Mouse (Mus musculus) CH12.LX (cell line): ENCODE measurements around the gene Upf3b. TPM values are rescaled to one million over a fixed set of nuclear protein-coding genes. Genes with fewer than 3 reads are reported as not detected.
"Not testable (repeated sequence)": the region's sequence is repeated elsewhere in the genome, so short reads cannot be mapped to it uniquely, and the experiment has no call there.

ENCODE experiments used
- DNase-seq: peaks from one replicate; pipeline ENCODE4 v3.0.0-alpha.2; 2013; ENCODE audit errors: extremely low read depth
- H3K27ac ChIP-seq: 2 replicates; pipeline ENCODE4 v1.5.1; 2012; ENCODE audit warnings: low read depth, mild to moderate bottlenecking, control low read depth, moderate library complexity; ENCODE audit not compliant: insufficient read depth
- H3K27me3 ChIP-seq: replicated peaks from 2 replicates; pipeline ENCODE3; 2012; ENCODE audit warnings: inconsistent platforms
- H3K36me3 ChIP-seq, 2 experiments: replicated peaks in 1 of 2; 2 replicates each; pipeline versions ENCODE3 to v1.6.1; 2012; ENCODE audit warnings: inconsistent platforms in 1 of 2, low read length in 1 of 2, mild to moderate bottlenecking in 1 of 2, mixed read lengths in 1 of 2, moderate library complexity in 1 of 2; ENCODE audit not compliant: control insufficient read depth in 1 of 2, insufficient read depth in 1 of 2
- H3K4me1 ChIP-seq, 2 experiments: 2 replicates each; pipeline ENCODE4 v1.6.1; 2012; ENCODE audit warnings: inconsistent platforms in 1 of 2, moderate library complexity in 1 of 2; ENCODE audit not compliant: insufficient read depth in 2 of 2, control insufficient read depth in 1 of 2
- H3K4me2 ChIP-seq: 2 replicates; pipeline ENCODE4 v1.6.1; 2012; ENCODE audit warnings: low read depth, mild to moderate bottlenecking, control low read depth; ENCODE audit not compliant: poor library complexity, insufficient read depth, severe bottlenecking
- H3K4me3 ChIP-seq, 3 experiments: fragments of 150-350 bp in 1 of 3; sonication (generic) in 1 of 3; replicated peaks in 1 of 3; 2 replicates each; pipeline versions ENCODE3 to v1.5.1; 2011 to 2012; ENCODE audit warnings: low read depth in 2 of 3, low read length in 2 of 3, mild to moderate bottlenecking in 2 of 3, moderate library complexity in 2 of 3, control low read depth in 1 of 3, improper control_type of control experiment in 1 of 3, inconsistent platforms in 1 of 3, mixed read lengths in 1 of 3; ENCODE audit not compliant: poor library complexity in 1 of 3
- H3K79me2 ChIP-seq: replicated peaks from 2 replicates; pipeline ENCODE4 v1.6.1; 2012; ENCODE audit warnings: mild to moderate bottlenecking, moderate library complexity; ENCODE audit not compliant: control insufficient read depth, poor library complexity, insufficient read depth, severe bottlenecking; ENCODE audit errors: extremely low read depth
- H3K9ac ChIP-seq: 2 replicates; pipeline ENCODE4 v1.6.1; 2012; ENCODE audit warnings: low read depth, mild to moderate bottlenecking, control low read depth, moderate library complexity; ENCODE audit not compliant: insufficient read depth
- H3K9me3 ChIP-seq: replicated peaks from 2 replicates; pipeline ENCODE3; 2012; ENCODE audit warnings: low read length, inconsistent platforms, mixed read lengths
- CHD1 ChIP-seq: IDR thresholded peaks from 2 replicates; pipeline ENCODE4 v1.6.1; 2012; ENCODE audit warnings: low read depth, low read length, improper control_type of control experiment, inconsistent platforms
- CHD2 ChIP-seq: IDR thresholded peaks from 2 replicates; pipeline ENCODE4 v1.6.1; 2011; ENCODE audit warnings: low read length, improper control_type of control experiment
- CTCF ChIP-seq, 2 experiments: IDR thresholded peaks in 1 of 2; conservative IDR thresholded peaks in 1 of 2; 2 replicates each; pipeline ENCODE4 v1.5.1; 2011 to 2012; ENCODE audit warnings: low read depth in 2 of 2, low read length in 2 of 2, improper control_type of control experiment in 1 of 2, inconsistent platforms in 1 of 2, mild to moderate bottlenecking in 1 of 2, moderate library complexity in 1 of 2
- ELF1 ChIP-seq: IDR thresholded peaks from 2 replicates; pipeline ENCODE4 v1.6.1; 2014; ENCODE audit warnings: low read depth, mild to moderate bottlenecking, inconsistent platforms, low read length, improper control_type of control experiment
- GABPA ChIP-seq: IDR thresholded peaks from 2 replicates; pipeline ENCODE4 v1.6.1; 2012; ENCODE audit warnings: low read depth, low read length, improper control_type of control experiment, inconsistent platforms; ENCODE audit not compliant: insufficient replicate concordance
- HCFC1 ChIP-seq: IDR thresholded peaks from 2 replicates; pipeline ENCODE4 v1.6.1; 2012; ENCODE audit warnings: low read depth, mild to moderate bottlenecking, inconsistent platforms, low read length, improper control_type of control experiment
- IRF4 ChIP-seq: IDR thresholded peaks from 2 replicates; pipeline ENCODE4 v1.6.1; 2014; ENCODE audit warnings: low read depth, mild to moderate bottlenecking, inconsistent platforms, low read length, improper control_type of control experiment
- JUND ChIP-seq: conservative IDR thresholded peaks from 2 replicates; pipeline ENCODE4 v1.6.1; 2011; ENCODE audit warnings: low read depth, low read length, improper control_type of control experiment
- KAT2A ChIP-seq: IDR thresholded peaks from 2 replicates; pipeline ENCODE4 v1.6.1; 2012; ENCODE audit warnings: low read length, improper control_type of control experiment, inconsistent platforms; ENCODE audit not compliant: insufficient replicate concordance
- MEF2A ChIP-seq: IDR thresholded peaks from 2 replicates; pipeline ENCODE4 v1.6.1; 2014; ENCODE audit warnings: low read depth, mild to moderate bottlenecking, inconsistent platforms, low read length, improper control_type of control experiment, borderline replicate concordance
- MYC ChIP-seq: IDR thresholded peaks from 2 replicates; pipeline ENCODE4 v1.6.1; 2011; ENCODE audit warnings: low read depth, mild to moderate bottlenecking, improper control_type of control experiment, low read length
- NELFE ChIP-seq: IDR thresholded peaks from 2 replicates; pipeline ENCODE4 v1.6.1; 2011; ENCODE audit warnings: low read depth, low read length, improper control_type of control experiment
- NRF1 ChIP-seq: IDR thresholded peaks from 2 replicates; pipeline ENCODE4 v1.6.1; 2014; ENCODE audit warnings: low read depth, mild to moderate bottlenecking, inconsistent platforms, low read length, improper control_type of control experiment, moderate library complexity
- PAX5 ChIP-seq: IDR thresholded peaks from 2 replicates; pipeline ENCODE4 v1.6.1; 2012; ENCODE audit warnings: low read length, inconsistent platforms, mixed read lengths
- POLR2A ChIP-seq: IDR thresholded peaks from 2 replicates; pipeline ENCODE4 v1.6.1; 2011; ENCODE audit warnings: low read depth, mild to moderate bottlenecking, improper control_type of control experiment, low read length
- POLR2AphosphoS2 ChIP-seq: IDR thresholded peaks from 2 replicates; pipeline ENCODE4 v1.6.1; 2011; ENCODE audit warnings: low read depth, low read length, improper control_type of control experiment
- RAD21 ChIP-seq: IDR thresholded peaks from 2 replicates; pipeline ENCODE4 v1.6.1; 2011; ENCODE audit warnings: low read depth, mild to moderate bottlenecking, low read length, improper control_type of control experiment, moderate library complexity
- RCOR1 ChIP-seq: conservative IDR thresholded peaks from 2 replicates; pipeline ENCODE4 v1.6.1; 2012; ENCODE audit warnings: low read depth, mild to moderate bottlenecking, inconsistent platforms, low read length, improper control_type of control experiment
- SIN3A ChIP-seq: IDR thresholded peaks from 2 replicates; pipeline ENCODE4 v1.6.1; 2012; ENCODE audit warnings: low read length, improper control_type of control experiment, inconsistent platforms
- TBP ChIP-seq: conservative IDR thresholded peaks from 2 replicates; pipeline ENCODE4 v1.6.1; 2011; ENCODE audit warnings: low read depth, low read length, improper control_type of control experiment
- ZC3H11A ChIP-seq: IDR thresholded peaks from 2 replicates; pipeline ENCODE4 v1.6.1; 2012; ENCODE audit warnings: low read depth, mild to moderate bottlenecking, inconsistent platforms, low read length, improper control_type of control experiment
- ZMIZ1 ChIP-seq: IDR thresholded peaks from 2 replicates; pipeline ENCODE4 v1.6.1; 2012; ENCODE audit warnings: low read depth, mild to moderate bottlenecking, inconsistent platforms, low read length, improper control_type of control experiment
- ZNF384 ChIP-seq: IDR thresholded peaks from 2 replicates; pipeline ENCODE4 v1.6.1; 2012; ENCODE audit warnings: low read depth, low read length, improper control_type of control experiment, inconsistent platforms
- dilution Hi-C: fragments of 300-500 bp; cut with MboI; formaldehyde crosslinking; loops from 2 replicates; pipeline ENCODE4 v1.14.3; 2020; ENCODE audit warnings: low sequenced_read_pairs; ENCODE audit not compliant: extremely low pct_unique_long_range_greater_than_20kb, extremely low pct_ligation_motif_present
- in situ Hi-C: fragments of 300-500 bp; cut with MboI; formaldehyde crosslinking; loops from 3 replicates; pipeline ENCODE4 v1.14.3; 2019; ENCODE audit warnings: low sequenced_read_pairs, low pct_ligation_motif_present, low pct_unique_long_range_greater_than_20kb, mixed read lengths
- polyA plus RNA-seq: library from polyadenylated mRNA; unstranded; fragments of >175 nt; gene quantifications from 2 replicates; pipeline ENCODE4 v1.2.1, GENCODE M21; 2012; ENCODE audit warnings: low read depth; ENCODE audit not compliant: insufficient read length
- total RNA-seq, 2 experiments: library from RNA; depleted of rRNA; stranded (reverse); fragments of 300-350 nt in 1 of 2; fragments of >200 nt in 1 of 2; gene quantifications; 2 replicates each; pipeline ENCODE4 v1.2.3; 2012 to 2014

Gene Upf3b
- total and polyA plus RNA-seq, 3 experiments = 13.4 to 57.7 (median 14.2) TPM

- peaks cover 23% of the 10 kb centered on the region for H3K79me2 ChIP-seq
- H3K27ac ChIP-seq = no peak overlapping the region
- H3K4me2 ChIP-seq = no peak overlapping the region
- DNase-seq = no peak
- peak; percentile 95 for TF ChIP-seq POLR2AphosphoS2
- TF ChIP-seq MEF2A = no peak
- peak; percentile 13; the same call in 1 of the 2 replicates for TF ChIP-seq ZNF384
- TF ChIP-seq POLR2A = peak; percentile 30; the same call in 1 of the 2 replicates
- peak; percentile 24 for TF ChIP-seq CHD2
- TF ChIP-seq, all 38 proteins: peak for 4
- dilution Hi-C loops (no loop called here), in situ Hi-C loops (no loop called here)
- H3K36me3 ChIP-seq = peaks cover 17 to 25% of the 10 kb centered on the region in 2 experiments
- H3K9me3 ChIP-seq = no peaks in the 10 kb centered on the region
- H3K4me3 ChIP-seq = no peak overlapping the region
- H3K4me1 ChIP-seq = peaks cover 0 to 11% of the 10 kb centered on the region in 2 experiments; a peak in 2 of 4 replicates
- no peak overlapping the region for H3K9ac ChIP-seq
- H3K27me3 ChIP-seq = no peaks in the 10 kb centered on the region
These were observed 28.9 kb downstream of the Upf3b start for GRCm38 (mm10) chrX:37081194-37081593.

- in situ Hi-C loops, H3K4me2 ChIP-seq, H3K27me3 ChIP-seq, H3K9me3 ChIP-seq, H3K4me3 ChIP-seq, H3K9ac ChIP-seq, dilution Hi-C loops, H3K4me1 ChIP-seq, DNase-seq, H3K27ac ChIP-seq: not testable (repeated sequence)
- Histone ChIP-seq H3K36me3 (peaks cover 17 to 25% of the 10 kb centered on the region in 2 experiments), H3K79me2 (peaks cover 23% of the 10 kb centered on the region)
- peak; percentile 81 for TF ChIP-seq TBP
These were observed 29.8 kb downstream of the Upf3b start for GRCm38 (mm10) chrX:37080345-37080744.

GRCm38 (mm10) chrX:37076651-37077050 lies 33.5 kb downstream of the Upf3b start:
- no peaks in the 10 kb centered on the region; the same call in 1 of the 2 replicates for H3K79me2 ChIP-seq
- no peak for TF ChIP-seq KAT2A
- TF ChIP-seq NRF1 = no peak
- no peak for TF ChIP-seq JUND
- TF ChIP-seq POLR2AphosphoS2 = no peak
- no peak for TF ChIP-seq MYC
- TF ChIP-seq CHD1 = no peak
- no peak for TF ChIP-seq RCOR1
- no peak for TF ChIP-seq RAD21
- no peak for TF ChIP-seq GABPA
- no peak for TF ChIP-seq SIN3A
- no peak for TF ChIP-seq POLR2A
- TF ChIP-seq NELFE = no peak
- TF ChIP-seq ZMIZ1 = no peak
- TF ChIP-seq HCFC1 = no peak
- no peak for TF ChIP-seq TBP
- no peak for TF ChIP-seq CTCF (conservative IDR thresholded peaks at IDR 0.05 in 1 of 2, IDR thresholded peaks at IDR 0.05 in 1 of 2; ENCODE audit: low read depth in 2 of 2, low read length in 2 of 2)
- no peak for TF ChIP-seq ZC3H11A
- TF ChIP-seq ELF1 = no peak
- TF ChIP-seq PAX5 = no peak
- TF ChIP-seq IRF4 = no peak
- peaks cover 0 to 7% of the 10 kb centered on the region in 2 experiments; a peak in 2 of 4 replicates for H3K4me1 ChIP-seq
- peaks cover 3 to 9% of the 10 kb centered on the region in 2 experiments for H3K36me3 ChIP-seq
- H3K27ac ChIP-seq = no peak overlapping the region
- no peaks in the 10 kb centered on the region for H3K9me3 ChIP-seq
- H3K27me3 ChIP-seq = no peaks in the 10 kb centered on the region
- dilution Hi-C loops (no loop called here), in situ Hi-C loops (no loop called here)
- H3K4me2 ChIP-seq = no peak overlapping the region
- H3K9ac ChIP-seq = no peak overlapping the region
- DNase-seq = no peak
- no peak overlapping the region for H3K4me3 ChIP-seq
